Mouse (Mus musculus): Measurements from ENCODE around the gene Hk3. TPM values are rescaled to one million over a fixed set of nuclear protein-coding genes. Genes with fewer than 3 reads are reported as not detected.

Gene Hk3
- polyA plus RNA-seq (2014; fragmentation: Nextera tagmentation; extraction: Ambion mirVana), result 0.41 and 0.65 TPM in 2 replicates

DNA sequence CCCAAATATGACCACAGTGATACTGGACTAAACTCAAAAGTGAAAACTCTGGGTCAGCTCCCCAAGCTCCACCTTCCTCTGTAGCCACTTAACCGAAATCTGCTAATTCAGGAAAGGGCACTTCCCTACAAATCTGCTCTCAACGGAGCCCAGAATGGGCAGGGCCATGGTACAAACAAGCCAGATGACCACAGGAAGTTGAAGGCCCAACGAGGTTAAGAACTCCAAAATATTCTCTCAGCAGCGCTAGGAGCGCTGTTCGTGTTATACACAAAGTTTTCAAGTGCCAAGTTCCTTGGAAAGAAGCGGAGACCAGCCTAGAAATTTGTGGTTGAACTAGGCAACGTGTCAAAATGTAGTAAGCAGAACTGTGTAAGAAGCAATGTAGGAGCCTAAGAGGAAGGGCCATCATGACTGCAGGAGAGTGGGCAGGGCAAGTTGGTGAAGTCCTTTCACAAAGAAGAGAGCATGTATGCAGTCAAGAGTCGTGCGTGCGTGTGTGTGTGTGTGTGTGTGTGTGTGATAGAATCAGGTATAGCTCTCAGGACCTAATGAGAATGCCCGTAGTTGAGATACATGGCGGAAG, at the start of gene Hk3:
Gene Hk3 (minus strand): TSS at position 192 of the 586 bp plus-strand sequence.
- Histone ChIP-seq H3K36me3 (ENCODE audit: control insufficient read depth, insufficient read depth, low read length) (no peaks in the 10 kb centered on the region), H3K27ac (ENCODE audit: low read depth, low read length) (no peak within 1 kb of the TSS), H3K9me3 (ENCODE audit: control insufficient read depth, low read length) (no peaks in the 10 kb centered on the region), H3K9ac (ENCODE audit: low read length) (no peak within 1 kb of the TSS), H3K27me3 (ENCODE audit: control insufficient read depth, insufficient read depth, low read length) (no peaks in the 10 kb centered on the region), H3K4me2 (ENCODE audit: low read depth, low read length, severe bottlenecking) (no peak within 1 kb of the TSS), H3K4me1 (replicated peaks; ENCODE audit: control insufficient read depth, insufficient read depth, low read length) (0 out of 2 replicates have a peak, but pooled peaks cover 2% of the 10 kb centered on the region), H3K4me3 (ENCODE audit: low read depth, low read length) (no peak within 1 kb of the TSS)
- ATAC-seq (replicated peaks; ENCODE audit: low FRiP score) (no peak), DNase-seq (ENCODE audit: low spot score) (no peak)
- WGBS, result 91% methylated on average over 13 of the region's 13 CpGs

DNA sequence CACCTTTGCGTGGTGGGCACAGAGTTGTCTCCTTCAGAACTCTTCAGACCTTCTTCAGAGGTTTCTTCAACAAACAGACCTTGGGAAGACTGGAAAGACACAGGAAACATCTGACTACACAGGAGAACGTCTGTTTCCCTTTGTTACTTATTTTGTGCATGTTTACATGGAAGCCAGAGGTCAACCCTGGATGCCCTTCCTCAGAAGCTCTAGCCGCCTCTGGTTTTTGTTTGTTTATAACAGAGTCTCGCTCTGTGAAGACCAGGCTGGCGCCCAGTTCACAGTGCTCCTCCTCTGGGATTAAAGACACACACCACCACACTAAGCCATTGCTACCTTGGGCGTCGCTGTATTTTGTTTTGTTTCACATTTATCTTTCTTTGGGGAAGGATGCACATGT, 48.5 kb upstream of the Hk3 start:
- Histone ChIP-seq H3K4me2 (ENCODE audit: low read depth, low read length, severe bottlenecking) (no peak overlapping the region), H3K36me3 (ENCODE audit: control insufficient read depth, insufficient read depth, low read length) (no peaks in the 10 kb centered on the region), H3K4me3 (ENCODE audit: low read depth, low read length) (no peak overlapping the region), H3K27ac (ENCODE audit: low read depth, low read length) (no peak overlapping the region), H3K9me3 (ENCODE audit: control insufficient read depth, low read length) (no peaks in the 10 kb centered on the region), H3K27me3 (ENCODE audit: control insufficient read depth, insufficient read depth, low read length) (no peaks in the 10 kb centered on the region), H3K9ac (ENCODE audit: low read length) (no peak overlapping the region), H3K4me1 (replicated peaks; ENCODE audit: control insufficient read depth, insufficient read depth, low read length) (no peaks in the 10 kb centered on the region)
- WGBS, result 80% methylated on average over 7 of the region's 7 CpGs
- ATAC-seq (replicated peaks; ENCODE audit: low FRiP score) (no peak), DNase-seq (ENCODE audit: low spot score) (no peak)

DNA sequence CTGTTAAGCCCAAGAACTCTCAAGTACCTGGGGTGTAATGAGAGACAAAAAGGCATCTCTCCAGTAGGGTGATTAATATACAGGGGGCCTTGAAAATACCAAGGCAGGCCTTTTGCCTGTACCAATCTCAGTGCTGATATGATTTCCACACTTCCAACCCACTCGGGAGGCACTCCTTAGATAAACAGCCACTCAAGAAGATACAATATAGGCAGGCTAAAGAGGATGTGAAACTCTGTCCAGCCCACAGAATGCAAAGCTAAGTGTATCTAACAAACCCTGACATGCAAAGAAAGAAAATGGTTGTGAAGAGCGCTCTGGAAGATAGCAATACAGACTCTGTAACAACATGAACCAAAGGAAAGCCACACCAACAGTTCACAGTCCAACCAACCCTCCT, 42.1 kb upstream of the Hk3 start:
- no peaks in the 10 kb centered on the region for H3K4me1 ChIP-seq (replicated peaks; ENCODE audit: control insufficient read depth, insufficient read depth, low read length)
- H3K4me2 ChIP-seq (ENCODE audit: low read depth, low read length, severe bottlenecking), result no peak overlapping the region
- H3K9me3 ChIP-seq (ENCODE audit: control insufficient read depth, low read length), result no peaks in the 10 kb centered on the region
- H3K36me3 ChIP-seq (ENCODE audit: control insufficient read depth, insufficient read depth, low read length), result no peaks in the 10 kb centered on the region
- DNase-seq (ENCODE audit: low spot score) (no peak), ATAC-seq (replicated peaks; ENCODE audit: low FRiP score) (no peak)
- no peak overlapping the region for H3K4me3 ChIP-seq (ENCODE audit: low read depth, low read length)
- 91% methylated on average over 2 of the region's 2 CpGs for WGBS
- H3K27ac ChIP-seq (ENCODE audit: low read depth, low read length), result no peak overlapping the region
- H3K9ac ChIP-seq (ENCODE audit: low read length), result no peak overlapping the region
- no peaks in the 10 kb centered on the region for H3K27me3 ChIP-seq (ENCODE audit: control insufficient read depth, insufficient read depth, low read length)

DNA sequence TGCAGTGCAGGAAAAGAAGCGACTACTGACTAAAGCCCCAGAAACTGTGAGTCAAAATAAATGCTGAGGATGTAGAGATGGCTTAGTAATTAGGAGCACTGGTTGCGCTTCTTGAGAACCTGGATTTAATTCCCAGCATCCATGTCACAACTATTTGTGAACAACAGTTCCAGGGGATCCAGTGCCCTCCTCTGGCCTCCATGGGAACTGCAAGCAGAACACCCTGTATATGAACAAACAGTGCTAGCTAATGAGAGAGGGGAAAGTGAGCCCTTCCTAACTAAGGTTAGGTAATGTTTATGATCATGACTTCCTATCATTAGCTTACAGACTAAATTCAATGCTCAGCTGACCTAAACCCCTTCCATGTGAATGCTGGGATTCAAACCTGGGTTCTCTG, 36.9 kb upstream of the Hk3 start:
- Histone ChIP-seq H3K27me3 (ENCODE audit: control insufficient read depth, insufficient read depth, low read length) (no peaks in the 10 kb centered on the region), H3K4me3 (ENCODE audit: low read depth, low read length) (no peak overlapping the region), H3K36me3 (ENCODE audit: control insufficient read depth, insufficient read depth, low read length) (no peaks in the 10 kb centered on the region), H3K9me3 (ENCODE audit: control insufficient read depth, low read length) (no peaks in the 10 kb centered on the region), H3K9ac (ENCODE audit: low read length) (no peak overlapping the region), H3K4me1 (replicated peaks; ENCODE audit: control insufficient read depth, insufficient read depth, low read length) (no peaks in the 10 kb centered on the region), H3K27ac (ENCODE audit: low read depth, low read length) (no peak overlapping the region), H3K4me2 (ENCODE audit: low read depth, low read length, severe bottlenecking) (no peak overlapping the region)
- DNase-seq (ENCODE audit: low spot score), result peak; percentile 53
- no peak for ATAC-seq (replicated peaks; ENCODE audit: low FRiP score)
- WGBS, result 92% methylated on average over 2 of the region's 2 CpGs

DNA sequence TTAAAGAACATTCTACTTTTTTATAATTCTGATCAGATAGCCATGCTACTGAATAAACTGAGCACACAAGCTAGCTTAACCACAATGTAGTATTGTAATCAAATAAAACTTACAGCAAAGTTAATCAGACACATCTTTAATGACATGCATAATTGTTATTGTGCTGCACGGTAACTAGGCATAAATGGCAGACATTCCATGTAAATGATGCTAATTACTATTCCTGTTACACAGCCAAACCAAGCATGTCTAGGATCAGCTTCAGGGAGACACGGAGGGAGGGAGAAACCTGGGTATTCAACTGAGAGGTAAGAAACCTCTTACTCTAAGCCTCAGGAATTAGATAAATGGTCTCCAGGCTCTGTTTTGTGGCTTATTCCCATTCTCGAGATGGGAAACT, 26.5 kb upstream of the Hk3 start:
- 74% methylated on average over 3 of the region's 3 CpGs for WGBS
- Histone ChIP-seq H3K4me3 (ENCODE audit: low read depth, low read length) (no peak overlapping the region), H3K9me3 (ENCODE audit: control insufficient read depth, low read length) (no peaks in the 10 kb centered on the region), H3K9ac (ENCODE audit: low read length) (no peak overlapping the region), H3K27me3 (ENCODE audit: control insufficient read depth, insufficient read depth, low read length) (no peaks in the 10 kb centered on the region), H3K27ac (ENCODE audit: low read depth, low read length) (no peak overlapping the region), H3K36me3 (ENCODE audit: control insufficient read depth, insufficient read depth, low read length) (no peaks in the 10 kb centered on the region), H3K4me1 (replicated peaks; ENCODE audit: control insufficient read depth, insufficient read depth, low read length) (no peaks in the 10 kb centered on the region), H3K4me2 (ENCODE audit: low read depth, low read length, severe bottlenecking) (no peak overlapping the region)
- no peak for ATAC-seq (replicated peaks; ENCODE audit: low FRiP score)
- DNase-seq (ENCODE audit: low spot score), result no peak

DNA sequence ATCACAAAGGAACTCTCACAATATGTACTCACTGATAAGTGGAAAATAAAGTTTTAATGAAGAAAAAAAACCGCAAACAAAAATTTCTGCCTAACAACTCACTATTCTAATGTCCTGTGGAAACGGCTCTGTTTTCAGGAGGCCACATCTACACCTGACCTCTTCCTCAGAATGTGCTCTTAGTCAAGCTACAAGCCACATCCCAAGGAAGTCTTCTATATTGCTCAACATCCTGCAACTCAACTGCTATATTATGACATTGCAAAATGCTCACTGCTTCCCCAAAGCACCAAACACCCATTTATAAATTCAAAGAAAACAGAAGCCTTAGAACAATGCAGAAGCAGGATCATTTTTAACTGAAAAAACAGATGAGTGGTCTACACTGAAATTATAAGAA, 18.8 kb upstream of the Hk3 start:
- Histone ChIP-seq H3K27me3 (ENCODE audit: control insufficient read depth, insufficient read depth, low read length) (no peaks in the 10 kb centered on the region), H3K4me3 (ENCODE audit: low read depth, low read length) (no peak overlapping the region), H3K9me3 (ENCODE audit: control insufficient read depth, low read length) (no peaks in the 10 kb centered on the region), H3K9ac (ENCODE audit: low read length) (no peak overlapping the region), H3K4me2 (ENCODE audit: low read depth, low read length, severe bottlenecking) (no peak overlapping the region), H3K36me3 (ENCODE audit: control insufficient read depth, insufficient read depth, low read length) (no peaks in the 10 kb centered on the region), H3K4me1 (replicated peaks; ENCODE audit: control insufficient read depth, insufficient read depth, low read length) (no peaks in the 10 kb centered on the region), H3K27ac (ENCODE audit: low read depth, low read length) (no peak overlapping the region)
- DNase-seq (ENCODE audit: low spot score) (no peak), ATAC-seq (replicated peaks; ENCODE audit: low FRiP score) (no peak)
- WGBS, result 96% methylated on average over 2 of the region's 2 CpGs

DNA sequence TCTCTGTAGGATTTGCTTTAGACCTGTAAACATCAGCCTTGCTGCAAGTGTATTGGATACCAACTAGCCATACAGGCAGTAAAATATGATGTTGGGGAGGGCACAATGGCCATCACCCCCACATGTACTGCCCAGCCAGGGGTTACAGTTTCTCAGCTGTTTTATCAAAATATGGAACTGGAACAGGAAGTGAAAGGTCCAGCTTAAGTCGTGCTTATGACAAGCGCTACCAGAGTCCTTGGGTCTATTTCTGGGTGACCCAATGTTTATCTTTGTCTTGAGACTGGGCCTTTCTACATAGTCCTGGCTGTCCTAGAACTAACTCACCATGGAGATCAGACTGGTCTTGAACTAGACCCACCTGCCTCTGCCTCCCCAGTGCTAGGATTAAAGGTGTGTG, 3.0 kb upstream of the Hk3 start:
- no peaks in the 10 kb centered on the region for H3K9me3 ChIP-seq (ENCODE audit: control insufficient read depth, low read length)

DNA sequence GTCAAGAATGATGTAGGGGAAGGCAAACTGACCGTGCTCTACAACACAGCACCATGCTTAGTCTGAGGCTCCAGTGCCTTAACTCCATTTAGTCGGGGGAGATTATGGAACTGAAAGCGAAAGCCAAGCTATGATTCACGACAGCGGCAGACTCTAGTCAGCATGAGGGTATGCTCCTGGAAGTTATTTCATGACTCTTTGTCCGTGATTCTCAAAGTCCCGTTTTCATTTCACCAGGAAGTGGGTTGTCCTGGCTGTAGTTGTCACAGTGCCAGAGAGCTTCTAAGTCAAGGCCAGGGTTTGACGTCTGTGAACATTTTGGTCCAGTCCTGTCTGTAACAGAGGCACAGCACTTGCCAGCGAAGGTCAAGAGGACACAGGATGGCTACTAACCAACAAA, 1.5 kb upstream of the Hk3 start:
- H3K36me3 ChIP-seq (ENCODE audit: control insufficient read depth, insufficient read depth, low read length), result no peaks in the 10 kb centered on the region
- H3K27me3 ChIP-seq (ENCODE audit: control insufficient read depth, insufficient read depth, low read length), result no peaks in the 10 kb centered on the region
- 90% methylated on average over 9 of the region's 9 CpGs for WGBS
- H3K9me3 ChIP-seq (ENCODE audit: control insufficient read depth, low read length), result no peaks in the 10 kb centered on the region
- no peak overlapping the region for H3K9ac ChIP-seq (ENCODE audit: low read length)
- H3K4me1 ChIP-seq (replicated peaks; ENCODE audit: control insufficient read depth, insufficient read depth, low read length), result 0 out of 2 replicates have a peak, but pooled peaks cover 2% of the 10 kb centered on the region
- ATAC-seq (replicated peaks; ENCODE audit: low FRiP score), result no peak
- DNase-seq (ENCODE audit: low spot score), result no peak
- no peak overlapping the region for H3K27ac ChIP-seq (ENCODE audit: low read depth, low read length)
- H3K4me2 ChIP-seq (ENCODE audit: low read depth, low read length, severe bottlenecking), result no peak overlapping the region
- no peak overlapping the region for H3K4me3 ChIP-seq (ENCODE audit: low read depth, low read length)

More for the DNA sequence above, 3.0 kb upstream of the Hk3 start:
- Histone ChIP-seq H3K36me3 (ENCODE audit: control insufficient read depth, insufficient read depth, low read length) (no peaks in the 10 kb centered on the region), H3K27me3 (ENCODE audit: control insufficient read depth, insufficient read depth, low read length) (no peaks in the 10 kb centered on the region), H3K4me1 (replicated peaks; ENCODE audit: control insufficient read depth, insufficient read depth, low read length) (0 out of 2 replicates have a peak, but pooled peaks cover 2% of the 10 kb centered on the region), H3K9ac (ENCODE audit: low read length) (no peak overlapping the region), H3K4me2 (ENCODE audit: low read depth, low read length, severe bottlenecking) (no peak overlapping the region), H3K4me3 (ENCODE audit: low read depth, low read length) (no peak overlapping the region), H3K27ac (ENCODE audit: low read depth, low read length) (no peak overlapping the region)
- no peak for DNase-seq (ENCODE audit: low spot score)
- ATAC-seq (replicated peaks; ENCODE audit: low FRiP score), result no peak
- WGBS, result 94% methylated on average over 2 of the region's 2 CpGs

DNA sequence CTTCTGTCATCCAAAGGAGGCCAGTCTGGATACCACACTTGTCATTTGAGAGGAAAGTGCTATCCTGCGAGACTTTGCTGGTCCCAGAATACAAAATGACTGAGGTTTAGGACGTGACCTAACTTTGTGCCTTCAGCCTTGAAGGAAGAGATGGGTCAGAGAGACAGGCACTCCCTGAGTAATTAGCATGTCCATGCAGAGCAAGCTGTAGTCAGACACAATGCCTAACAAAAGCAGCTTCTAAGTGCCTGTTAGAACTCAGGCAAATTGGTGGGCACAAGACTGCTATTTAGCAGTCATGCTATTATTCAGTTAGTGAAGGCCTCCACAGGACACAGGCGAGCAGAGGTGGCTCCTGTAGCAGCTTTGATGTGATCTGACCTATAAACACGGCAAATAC, 1.1 kb upstream of the Hk3 start:
- H3K4me2 ChIP-seq (ENCODE audit: low read depth, low read length, severe bottlenecking), result no peak overlapping the region
- WGBS, result 45% methylated on average over 4 of the region's 4 CpGs
- DNase-seq (ENCODE audit: low spot score), result no peak

More for the DNA sequence above, 1.1 kb upstream of the Hk3 start:
- no peak overlapping the region for H3K4me3 ChIP-seq (ENCODE audit: low read depth, low read length)
- no peak overlapping the region for H3K27ac ChIP-seq (ENCODE audit: low read depth, low read length)
- no peaks in the 10 kb centered on the region for H3K9me3 ChIP-seq (ENCODE audit: control insufficient read depth, low read length)
- H3K27me3 ChIP-seq (ENCODE audit: control insufficient read depth, insufficient read depth, low read length), result no peaks in the 10 kb centered on the region
- 0 out of 2 replicates have a peak, but pooled peaks cover 2% of the 10 kb centered on the region for H3K4me1 ChIP-seq (replicated peaks; ENCODE audit: control insufficient read depth, insufficient read depth, low read length)
- H3K9ac ChIP-seq (ENCODE audit: low read length), result no peak overlapping the region
- no peaks in the 10 kb centered on the region for H3K36me3 ChIP-seq (ENCODE audit: control insufficient read depth, insufficient read depth, low read length)
- ATAC-seq (replicated peaks; ENCODE audit: low FRiP score), result no peak
